Mouse (Mus musculus): Measurements from ENCODE around the gene Fbxo4. TPM values are rescaled to one million over a fixed set of nuclear protein-coding genes. Genes with fewer than 3 reads are reported as not detected.

Fbxo4 gene
- total and polyA plus RNA-seq, 3 experiments, result 16.4 to 32.6 (median 20.0) TPM

DNA sequence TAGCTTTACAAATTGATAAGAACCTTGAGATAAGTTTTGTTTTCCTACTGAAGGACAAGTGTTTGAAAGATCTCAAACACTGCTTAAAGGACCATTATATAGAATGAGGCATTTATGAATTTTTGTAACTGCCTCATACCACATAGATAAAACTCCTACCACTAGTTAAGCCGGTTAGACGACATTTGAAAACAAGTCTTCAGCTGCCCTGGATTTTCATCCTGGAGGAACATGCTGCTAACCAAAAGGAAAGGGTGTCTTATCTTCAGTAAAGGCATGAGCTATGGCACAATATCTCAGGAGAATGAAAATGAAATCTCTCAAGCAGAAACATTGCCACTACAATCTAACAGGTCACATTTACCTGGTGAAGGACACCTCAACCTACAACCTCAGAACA lies 44.4 kb upstream of the Fbxo4 start:
- Histone ChIP-seq H3K27ac (ENCODE audit: insufficient read depth, low read depth) (no peak overlapping the region), H3K27me3 (replicated peaks) (no peaks in the 10 kb centered on the region), H3K9ac (ENCODE audit: insufficient read depth, low read depth) (no peak overlapping the region), H3K36me3 (replicated peaks in 1 of 2; ENCODE audit: control insufficient read depth in 1 of 2, insufficient read depth in 1 of 2, low read length in 1 of 2) (no peaks in the 10 kb centered on the region), H3K79me2 (replicated peaks; ENCODE audit: control insufficient read depth, extremely low read depth, insufficient read depth, poor library complexity, severe bottlenecking) (peaks cover under 1% of the 10 kb centered on the region; the same call in 1 of the 2 replicates), H3K4me2 (ENCODE audit: insufficient read depth, low read depth, poor library complexity, severe bottlenecking) (no peak overlapping the region), H3K4me1 (ENCODE audit: control insufficient read depth in 1 of 2, insufficient read depth in 2 of 2) (peaks cover 8 to 31% of the 10 kb centered on the region in 2 experiments; a peak in 3 of 4 replicates), H3K9me3 (replicated peaks; ENCODE audit: low read length) (no peaks in the 10 kb centered on the region), H3K4me3 (replicated peaks in 1 of 3; ENCODE audit: low read depth in 2 of 3, low read length in 2 of 3, poor library complexity in 1 of 3) (no peak overlapping the region)
- dilution Hi-C loops (cut with MboI; ENCODE audit: extremely low pct_ligation_motif_present, extremely low pct_unique_long_range_greater_than_20kb, low sequenced_read_pairs), result no loop called here
- TF ChIP-seq KAT2A (IDR thresholded peaks at IDR 0.05; ENCODE audit: insufficient replicate concordance, low read length) (no peak), TBP (conservative IDR thresholded peaks at IDR 0.05; ENCODE audit: low read depth, low read length) (no peak), ZC3H11A (IDR thresholded peaks at IDR 0.05; ENCODE audit: low read depth, low read length) (no peak), IRF4 (IDR thresholded peaks at IDR 0.05; ENCODE audit: low read depth, low read length) (no peak), CHD2 (IDR thresholded peaks at IDR 0.05; ENCODE audit: low read length) (no peak), POLR2AphosphoS2 (IDR thresholded peaks at IDR 0.05; ENCODE audit: low read depth, low read length) (no peak), JUND (conservative IDR thresholded peaks at IDR 0.05; ENCODE audit: low read depth, low read length) (no peak), MAFK (IDR thresholded peaks at IDR 0.05; ENCODE audit: insufficient replicate concordance, low read length) (no peak), PAX5 (IDR thresholded peaks at IDR 0.05; ENCODE audit: low read length) (no peak)
- in situ Hi-C loops (cut with MboI; ENCODE audit: low pct_ligation_motif_present, low pct_unique_long_range_greater_than_20kb, low sequenced_read_pairs), result no loop called here
- no peak for DNase-seq (ENCODE audit: extremely low read depth)

- no peaks in the 10 kb centered on the region for H3K9me3 ChIP-seq (replicated peaks; ENCODE audit: low read length)
- no peak overlapping the region for H3K9ac ChIP-seq (ENCODE audit: insufficient read depth, low read depth)
- H3K4me3 ChIP-seq (replicated peaks in 1 of 3; ENCODE audit: low read depth in 2 of 3, low read length in 2 of 3, poor library complexity in 1 of 3), result no peak overlapping the region
- no peaks in the 10 kb centered on the region for H3K36me3 ChIP-seq (replicated peaks in 1 of 2; ENCODE audit: control insufficient read depth in 1 of 2, insufficient read depth in 1 of 2, low read length in 1 of 2)
- dilution Hi-C loops (cut with MboI; ENCODE audit: extremely low pct_ligation_motif_present, extremely low pct_unique_long_range_greater_than_20kb, low sequenced_read_pairs), result no loop called here
- no peaks in the 10 kb centered on the region for H3K79me2 ChIP-seq (replicated peaks; ENCODE audit: control insufficient read depth, extremely low read depth, insufficient read depth, poor library complexity, severe bottlenecking)
- H3K4me1 ChIP-seq (ENCODE audit: control insufficient read depth in 1 of 2, insufficient read depth in 2 of 2), result peaks cover 8 to 16% of the 10 kb centered on the region in 2 experiments; a peak in 3 of 4 replicates
- H3K27ac ChIP-seq (ENCODE audit: insufficient read depth, low read depth), result no peak overlapping the region
- H3K27me3 ChIP-seq (replicated peaks), result no peaks in the 10 kb centered on the region
- TF ChIP-seq UBTF (IDR thresholded peaks at IDR 0.05; ENCODE audit: low read depth, low read length), result no peak
- TF ChIP-seq EP300 (IDR thresholded peaks at IDR 0.05; ENCODE audit: low read length), result peak; percentile 36; the same call in 1 of the 2 replicates
- DNase-seq (ENCODE audit: extremely low read depth), result peak; percentile 31
- in situ Hi-C loops (cut with MboI; ENCODE audit: low pct_ligation_motif_present, low pct_unique_long_range_greater_than_20kb, low sequenced_read_pairs), result no loop called here
- H3K4me2 ChIP-seq (ENCODE audit: insufficient read depth, low read depth, poor library complexity, severe bottlenecking), result 0 out of 2 replicates have a peak overlapping the region, but pooled peaks have one; percentile 38
Observed at GRCm38 (mm10) chr15:4020711-4021110, 41.3 kb upstream of the Fbxo4 start.

GRCm38 (mm10) chr15:4013873-4014272 lies 34.5 kb upstream of the Fbxo4 start:
- Histone ChIP-seq H3K27me3 (replicated peaks) (no peaks in the 10 kb centered on the region), H3K4me1 (ENCODE audit: control insufficient read depth in 1 of 2, insufficient read depth in 2 of 2) (no peaks in the 10 kb centered on the region), H3K9me3 (replicated peaks; ENCODE audit: low read length) (no peaks in the 10 kb centered on the region), H3K27ac (ENCODE audit: insufficient read depth, low read depth) (no peak overlapping the region), H3K4me3 (replicated peaks in 1 of 3; ENCODE audit: low read depth in 2 of 3, low read length in 2 of 3, poor library complexity in 1 of 3) (no peak overlapping the region), H3K4me2 (ENCODE audit: insufficient read depth, low read depth, poor library complexity, severe bottlenecking) (no peak overlapping the region), H3K9ac (ENCODE audit: insufficient read depth, low read depth) (no peak overlapping the region), H3K36me3 (replicated peaks in 1 of 2; ENCODE audit: control insufficient read depth in 1 of 2, insufficient read depth in 1 of 2, low read length in 1 of 2) (no peaks in the 10 kb centered on the region), H3K79me2 (replicated peaks; ENCODE audit: control insufficient read depth, extremely low read depth, insufficient read depth, poor library complexity, severe bottlenecking) (no peaks in the 10 kb centered on the region)
- no peak for TF ChIP-seq CTCF (conservative IDR thresholded peaks at IDR 0.05 in 1 of 2, IDR thresholded peaks at IDR 0.05 in 1 of 2; ENCODE audit: low read depth in 2 of 2, low read length in 2 of 2)
- no peak for TF ChIP-seq CHD2 (IDR thresholded peaks at IDR 0.05; ENCODE audit: low read length)
- TF ChIP-seq JUN (IDR thresholded peaks at IDR 0.05; ENCODE audit: insufficient read depth, low read depth, low read length), result no peak
- TF ChIP-seq RCOR1 (conservative IDR thresholded peaks at IDR 0.05; ENCODE audit: low read depth, low read length), result no peak
- no peak for TF ChIP-seq ETS1 (conservative IDR thresholded peaks at IDR 0.05; ENCODE audit: low read depth, low read length)
- TF ChIP-seq JUND (conservative IDR thresholded peaks at IDR 0.05; ENCODE audit: low read depth, low read length), result no peak
- TF ChIP-seq ELF1 (IDR thresholded peaks at IDR 0.05; ENCODE audit: low read depth, low read length), result no peak
- no peak for TF ChIP-seq NELFE (IDR thresholded peaks at IDR 0.05; ENCODE audit: low read depth, low read length)
- no peak for TF ChIP-seq SIN3A (IDR thresholded peaks at IDR 0.05; ENCODE audit: low read length)
- no peak for TF ChIP-seq BHLHE40 (IDR thresholded peaks at IDR 0.05; ENCODE audit: low read depth, low read length)
- dilution Hi-C loops (cut with MboI; ENCODE audit: extremely low pct_ligation_motif_present, extremely low pct_unique_long_range_greater_than_20kb, low sequenced_read_pairs), result no loop called here
- no peak for DNase-seq (ENCODE audit: extremely low read depth)
- in situ Hi-C loops (cut with MboI; ENCODE audit: low pct_ligation_motif_present, low pct_unique_long_range_greater_than_20kb, low sequenced_read_pairs), result no loop called here

Data from CH12.LX (cell line).